Mouse (Mus musculus) CH12.LX (cell line): ENCODE measurements around the gene Rai14.

Source experiments
- CHD1 ChIP-seq: IDR thresholded peaks from 2 replicates; pipeline ENCODE4 v1.6.1; 2012; ENCODE audit warnings: low read depth, low read length, improper control_type of control experiment, inconsistent platforms
- CTCF ChIP-seq, 2 experiments: IDR thresholded peaks in 1 of 2; conservative IDR thresholded peaks in 1 of 2; 2 replicates each; pipeline ENCODE4 v1.5.1; 2011 to 2012; ENCODE audit warnings: low read depth in 2 of 2, low read length in 2 of 2, improper control_type of control experiment in 1 of 2, inconsistent platforms in 1 of 2, mild to moderate bottlenecking in 1 of 2, moderate library complexity in 1 of 2
- KAT2A ChIP-seq: IDR thresholded peaks from 2 replicates; pipeline ENCODE4 v1.6.1; 2012; ENCODE audit warnings: low read length, improper control_type of control experiment, inconsistent platforms; ENCODE audit not compliant: insufficient replicate concordance
- POLR2A ChIP-seq: IDR thresholded peaks from 2 replicates; pipeline ENCODE4 v1.6.1; 2011; ENCODE audit warnings: low read depth, mild to moderate bottlenecking, improper control_type of control experiment, low read length
- POLR2AphosphoS2 ChIP-seq: IDR thresholded peaks from 2 replicates; pipeline ENCODE4 v1.6.1; 2011; ENCODE audit warnings: low read depth, low read length, improper control_type of control experiment
- UBTF ChIP-seq: IDR thresholded peaks from 2 replicates; pipeline ENCODE4 v1.6.1; 2012; ENCODE audit warnings: low read depth, mild to moderate bottlenecking, inconsistent platforms, low read length, improper control_type of control experiment, moderate library complexity

- TF ChIP-seq POLR2AphosphoS2 = no peak
- TF ChIP-seq CTCF (conservative IDR thresholded peaks at IDR 0.05 in 1 of 2, IDR thresholded peaks at IDR 0.05 in 1 of 2; ENCODE audit: low read depth in 2 of 2, low read length in 2 of 2) = no peak
- TF ChIP-seq POLR2A = no peak
- TF ChIP-seq KAT2A = no peak
- TF ChIP-seq UBTF = no peak
- TF ChIP-seq CHD1 = no peak
These were observed 21.8 kb downstream of the Rai14 start for GRCm38 (mm10) chr15:10692627-10693026.
